Mouse (Mus musculus): ENCODE measurements at regions not wholly inside any gene's neighbourhood (a gene's known extent, or its start where the extent isn't known, plus 50 kb on each side); places are given as distances from the start of the nearest gene placed in this dataset.

- Histone ChIP-seq H3K4me1 (peaks cover 14% of the 10 kb centered on the region), H3K4me2 (peak overlapping the region; percentile 93), H3K27ac (peak overlapping the region; percentile 99), H3K4me3 (replicated peaks) (peak overlapping the region; percentile 76), H3K27me3 (replicated peaks) (no peaks in the 10 kb centered on the region), H3K9ac (peak overlapping the region; percentile 80), H3K36me3 (no peaks in the 10 kb centered on the region), H3K9me3 (no peaks in the 10 kb centered on the region)
- under 1% methylated on average over 54 of the region's 54 CpGs for WGBS
- ATAC-seq (ENCODE audit: insufficient read depth, low FRiP score, low read depth): peak; percentile 79
These were observed 67.9 kb upstream of the Cplx2 start for GRCm38 (mm10) chr13:54303071-54303924.

- no peak overlapping the region; the same call in 1 of the 2 replicates for H3K4me3 ChIP-seq (replicated peaks)
- peak overlapping the region; percentile 99 for H3K27ac ChIP-seq
- no peaks in the 10 kb centered on the region for H3K36me3 ChIP-seq
- H3K9me3 ChIP-seq: no peaks in the 10 kb centered on the region
- no peak overlapping the region for H3K9ac ChIP-seq
- H3K4me1 ChIP-seq: peaks cover 14% of the 10 kb centered on the region
- no peak for ATAC-seq (ENCODE audit: insufficient read depth, low FRiP score, low read depth)
- peak overlapping the region; percentile 93 for H3K4me2 ChIP-seq
- no peaks in the 10 kb centered on the region for H3K27me3 ChIP-seq (replicated peaks)
- WGBS: 47% methylated on average over 5 of the region's 5 CpGs
These were observed 66.9 kb upstream of the Cplx2 start for GRCm38 (mm10) chr13:54304251-54304650.

GRCm38 (mm10) chr13:54308591-54308990 is 62.6 kb upstream of the Cplx2 start:
- 21% methylated on average over 2 of the region's 2 CpGs for WGBS
- Histone ChIP-seq H3K4me2 (no peak overlapping the region), H3K9me3 (no peaks in the 10 kb centered on the region), H3K36me3 (no peaks in the 10 kb centered on the region), H3K27me3 (replicated peaks) (no peaks in the 10 kb centered on the region), H3K9ac (no peak overlapping the region), H3K27ac (peak overlapping the region; percentile 13; the same call in 1 of the 2 replicates), H3K4me1 (peaks cover 25% of the 10 kb centered on the region), H3K4me3 (replicated peaks) (no peak overlapping the region)
- no peak for ATAC-seq (ENCODE audit: insufficient read depth, low FRiP score, low read depth)

GRCm38 (mm10) chr13:54309354-54309753 is 61.8 kb upstream of the Cplx2 start:
- Histone ChIP-seq H3K27ac (0 out of 2 replicates have a peak overlapping the region, but pooled peaks have one; percentile 13), H3K4me1 (peaks cover 18% of the 10 kb centered on the region; the same call in 1 of the 2 replicates), H3K9ac (no peak overlapping the region), H3K4me2 (no peak overlapping the region), H3K9me3 (no peaks in the 10 kb centered on the region), H3K4me3 (replicated peaks) (no peak overlapping the region), H3K36me3 (no peaks in the 10 kb centered on the region), H3K27me3 (replicated peaks) (no peaks in the 10 kb centered on the region)
- ATAC-seq (ENCODE audit: insufficient read depth, low FRiP score, low read depth): no peak
- WGBS: 26% methylated on average over 5 of the region's 5 CpGs

- Histone ChIP-seq H3K9ac (no peak overlapping the region), H3K27me3 (replicated peaks) (no peaks in the 10 kb centered on the region), H3K27ac (no peak overlapping the region), H3K36me3 (no peaks in the 10 kb centered on the region), H3K4me2 (no peak overlapping the region), H3K9me3 (no peaks in the 10 kb centered on the region), H3K4me1 (peaks cover 18% of the 10 kb centered on the region; the same call in 1 of the 2 replicates), H3K4me3 (replicated peaks) (no peak overlapping the region)
- WGBS: 53% methylated on average over 4 of the region's 4 CpGs
- ATAC-seq (ENCODE audit: insufficient read depth, low FRiP score, low read depth): no peak
These were observed 61.0 kb upstream of the Cplx2 start for GRCm38 (mm10) chr13:54310144-54310543.

GRCm38 (mm10) chr13:54311327-54312026 is 59.7 kb upstream of the Cplx2 start:
- Histone ChIP-seq H3K36me3 (no peaks in the 10 kb centered on the region), H3K4me2 (no peak overlapping the region), H3K27ac (no peak overlapping the region), H3K4me1 (peaks cover 18% of the 10 kb centered on the region; the same call in 1 of the 2 replicates), H3K27me3 (replicated peaks) (no peaks in the 10 kb centered on the region), H3K4me3 (replicated peaks) (no peak overlapping the region), H3K9ac (no peak overlapping the region), H3K9me3 (no peaks in the 10 kb centered on the region)
- WGBS: 84% methylated on average over 4 of the region's 4 CpGs
- no peak; the same call in 1 of the 2 replicates for ATAC-seq (ENCODE audit: insufficient read depth, low FRiP score, low read depth)

- H3K36me3 ChIP-seq: no peaks in the 10 kb centered on the region
- peak overlapping the region; percentile 61 for H3K27ac ChIP-seq
- ATAC-seq (ENCODE audit: insufficient read depth, low FRiP score, low read depth): peak; percentile 62; the same call in 1 of the 2 replicates
- no peak overlapping the region for H3K4me3 ChIP-seq (replicated peaks)
- no peak overlapping the region for H3K4me2 ChIP-seq
- H3K27me3 ChIP-seq (replicated peaks): no peaks in the 10 kb centered on the region
- H3K9me3 ChIP-seq: no peaks in the 10 kb centered on the region
- no peak overlapping the region for H3K9ac ChIP-seq
- peaks cover 18% of the 10 kb centered on the region; the same call in 1 of the 2 replicates for H3K4me1 ChIP-seq
- WGBS: 49% methylated on average over 18 of the region's 18 CpGs
These were observed 58.6 kb upstream of the Cplx2 start for GRCm38 (mm10) chr13:54312405-54313185.

GRCm38 (mm10) chr13:54315333-54315732 is 55.8 kb upstream of the Cplx2 start:
- Histone ChIP-seq H3K27me3 (replicated peaks) (no peaks in the 10 kb centered on the region), H3K4me1 (peaks cover 12% of the 10 kb centered on the region; the same call in 1 of the 2 replicates), H3K27ac (no peak overlapping the region), H3K36me3 (no peaks in the 10 kb centered on the region), H3K9me3 (no peaks in the 10 kb centered on the region), H3K9ac (no peak overlapping the region), H3K4me3 (replicated peaks) (no peak overlapping the region), H3K4me2 (no peak overlapping the region)
- 79% methylated on average over 3 of the region's 3 CpGs for WGBS
- no peak for ATAC-seq (ENCODE audit: insufficient read depth, low FRiP score, low read depth)

GRCm38 (mm10) chr13:54316907-54317306 is 54.2 kb upstream of the Cplx2 start:
- Histone ChIP-seq H3K4me1 (peaks cover 12% of the 10 kb centered on the region; the same call in 1 of the 2 replicates), H3K4me3 (replicated peaks) (no peak overlapping the region), H3K4me2 (no peak overlapping the region), H3K9me3 (no peaks in the 10 kb centered on the region), H3K27ac (no peak overlapping the region), H3K27me3 (replicated peaks) (no peaks in the 10 kb centered on the region), H3K9ac (no peak overlapping the region), H3K36me3 (no peaks in the 10 kb centered on the region)
- 89% methylated on average over 6 of the region's 6 CpGs for WGBS
- ATAC-seq (ENCODE audit: insufficient read depth, low FRiP score, low read depth): no peak

GRCm38 (mm10) chr13:54318161-54318560 is 53.0 kb upstream of the Cplx2 start:
- Histone ChIP-seq H3K36me3 (no peaks in the 10 kb centered on the region), H3K27ac (no peak overlapping the region), H3K4me1 (peaks cover 2% of the 10 kb centered on the region; the same call in 1 of the 2 replicates), H3K9ac (no peak overlapping the region), H3K9me3 (no peaks in the 10 kb centered on the region), H3K4me2 (no peak overlapping the region), H3K4me3 (replicated peaks) (no peak overlapping the region), H3K27me3 (replicated peaks) (no peaks in the 10 kb centered on the region)
- no peak for ATAC-seq (ENCODE audit: insufficient read depth, low FRiP score, low read depth)
- WGBS: 92% methylated on average over 4 of the region's 4 CpGs

- Histone ChIP-seq H3K9ac (no peak overlapping the region), H3K4me1 (no peaks in the 10 kb centered on the region), H3K27ac (no peak overlapping the region), H3K4me2 (no peak overlapping the region), H3K36me3 (no peaks in the 10 kb centered on the region), H3K27me3 (replicated peaks) (no peaks in the 10 kb centered on the region), H3K4me3 (replicated peaks) (no peak overlapping the region), H3K9me3 (no peaks in the 10 kb centered on the region)
- ATAC-seq (ENCODE audit: insufficient read depth, low FRiP score, low read depth): no peak
- 76% methylated on average over 5 of the region's 5 CpGs for WGBS
These were observed 52.5 kb upstream of the Cplx2 start for GRCm38 (mm10) chr13:54318601-54319000.
